Mouse (Mus musculus) layer of hippocampus, adult 2 months (tissue): ENCODE results near the gene Meaf6. TPM values are rescaled to one million over a fixed set of nuclear protein-coding genes. Genes with fewer than 3 reads are reported as not detected.
A peak's percentile ranks its signal among the peaks of the same experiment; 100 is the strongest.

Source experiments
- DNase-seq, 2 experiments: peaks; one replicate each; pipeline ENCODE4 v3.0.0; 2022; ENCODE audit warnings: low spot score in 2 of 2
- H3K27ac ChIP-seq: fragments of 200-600 bp; 2 replicates; pipeline ENCODE4 v1.8.1; 2022
- H3K4me3 ChIP-seq: fragments of 200-600 bp; 2 replicates; pipeline ENCODE4 v1.8.1; 2022; ENCODE audit warnings: mild to moderate bottlenecking
- CTCF ChIP-seq: fragments of 200-600 bp; conservative IDR thresholded peaks from 2 replicates; pipeline ENCODE4 v1.8.1; 2022; ENCODE audit warnings: antibody characterized with exemption, mild to moderate bottlenecking, moderate library complexity
- total RNA-seq, 2 experiments: library from RNA; stranded (reverse); gene quantifications; 2 replicates each; pipeline ENCODE4 v1.2.3; 2021

The Meaf6 gene
- total RNA-seq, 2 experiments from 2014 or later, result 111 to 116 TPM

GRCm38 (mm10) chr4:125078698-125079097 lies 6.2 kb upstream of the Meaf6 start:
- Histone ChIP-seq H3K4me3 (no peak overlapping the region), H3K27ac (no peak overlapping the region)
- no peak for TF ChIP-seq CTCF
- DNase-seq, result no peak

- no peak for TF ChIP-seq CTCF
Measured at GRCm38 (mm10) chr4:125085346-125085841, 460 bp downstream of the Meaf6 start.

GRCm38 (mm10) chr4:125093031-125093430 lies 8.1 kb downstream of the Meaf6 start:
- H3K4me3 ChIP-seq, result no peak overlapping the region

More at GRCm38 (mm10) chr4:125085346-125085841, 460 bp downstream of the Meaf6 start:
- Histone ChIP-seq H3K4me3 (peak overlapping the region; percentile 84), H3K27ac (peak overlapping the region; percentile 98)
- DNase-seq, result peak; percentile 65 to 68

GRCm38 (mm10) chr4:125096066-125096465 lies 11.1 kb downstream of the Meaf6 start:
- TF ChIP-seq CTCF, result no peak
- H3K4me3 ChIP-seq, result no peak overlapping the region
- no peak overlapping the region for H3K27ac ChIP-seq
- DNase-seq, result no peak

More at GRCm38 (mm10) chr4:125093031-125093430, 8.1 kb downstream of the Meaf6 start:
- H3K27ac ChIP-seq, result no peak overlapping the region
- TF ChIP-seq CTCF, result no peak
- no peak for DNase-seq

DNA sequence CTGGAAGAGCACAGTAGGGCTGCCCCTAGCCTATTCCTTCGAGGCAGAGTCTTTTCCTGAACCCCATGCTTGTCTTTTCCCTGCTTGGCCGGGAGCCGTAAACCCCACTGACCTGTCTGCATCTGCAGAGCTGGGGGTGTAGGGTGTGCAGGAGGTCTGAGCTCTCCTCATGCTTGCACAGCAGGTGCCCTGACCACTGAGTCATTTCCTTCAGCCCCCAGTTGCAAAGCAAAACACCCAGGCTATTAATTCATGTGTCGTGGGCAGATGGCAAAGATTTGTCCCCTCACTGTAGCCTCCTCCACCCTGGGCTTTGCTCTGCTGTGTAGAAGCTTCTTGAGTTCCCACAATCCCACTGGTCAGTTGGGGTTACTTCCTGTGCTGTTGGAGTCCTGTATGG lies 12.5 kb downstream of the Meaf6 start:
- TF ChIP-seq CTCF, result no peak
- no peak overlapping the region for H3K27ac ChIP-seq
- DNase-seq, result no peak
- H3K4me3 ChIP-seq, result no peak overlapping the region

- DNase-seq, result peak; percentile 72 to 89
- Histone ChIP-seq H3K27ac (no peak overlapping the region), H3K4me3 (no peak overlapping the region)
- TF ChIP-seq CTCF, result peak; percentile 96
Measured at GRCm38 (mm10) chr4:125099458-125099857, 14.5 kb downstream of the Meaf6 start.

GRCm38 (mm10) chr4:125101334-125101733 lies 16.4 kb downstream of the Meaf6 start:
- DNase-seq, result no peak
- H3K27ac ChIP-seq, result no peak overlapping the region
- TF ChIP-seq CTCF, result no peak
- H3K4me3 ChIP-seq, result no peak overlapping the region

DNA sequence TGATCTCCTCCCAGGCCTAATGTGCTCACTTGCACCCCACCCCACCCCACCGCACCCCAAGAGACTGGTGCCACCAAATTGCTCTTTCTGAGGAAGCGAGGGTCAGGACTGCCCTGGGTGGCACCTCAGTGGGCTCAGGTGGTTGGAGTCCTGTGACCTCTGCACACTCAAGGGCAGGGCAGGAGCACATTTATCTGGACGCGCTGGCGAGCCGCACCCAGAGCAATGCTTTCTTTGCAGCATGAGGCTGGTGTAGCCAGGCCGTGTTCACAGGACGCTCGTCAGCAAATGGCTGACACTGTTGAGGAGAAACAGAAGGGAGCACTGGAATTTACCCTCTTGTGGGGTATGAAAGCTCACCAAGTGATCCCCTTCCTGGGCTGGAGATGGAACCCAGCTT lies 20.4 kb downstream of the Meaf6 start:
- Histone ChIP-seq H3K4me3 (no peak overlapping the region), H3K27ac (no peak overlapping the region)
- DNase-seq, result no peak
- TF ChIP-seq CTCF, result no peak

GRCm38 (mm10) chr4:125114638-125115037 lies 29.7 kb downstream of the Meaf6 start:
- DNase-seq, result peak; percentile 87 to 92
- peak; percentile 93 for TF ChIP-seq CTCF
- Histone ChIP-seq H3K4me3 (no peak overlapping the region), H3K27ac (peak overlapping the region; percentile 84)

DNA sequence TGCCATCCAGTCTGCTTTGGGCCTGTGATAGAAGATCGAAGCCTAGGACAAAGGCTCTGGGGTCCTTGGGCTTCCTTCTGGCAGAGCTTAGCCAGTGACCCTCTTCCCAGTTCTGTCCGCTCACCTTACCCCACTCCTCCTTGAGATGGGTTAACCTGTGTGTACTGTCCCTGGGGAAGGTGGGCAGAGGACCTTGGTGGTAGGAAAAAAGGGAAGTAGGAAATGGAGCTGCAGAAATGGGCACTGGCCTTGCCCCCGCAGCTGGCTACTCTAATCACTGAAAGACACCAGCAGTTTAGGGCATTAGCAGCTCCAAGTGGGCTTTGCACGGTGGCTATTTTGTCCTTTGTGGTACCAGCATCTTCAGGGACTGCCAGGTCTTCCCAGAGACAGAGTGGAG lies 30.1 kb downstream of the Meaf6 start:
- DNase-seq, result no peak
- Histone ChIP-seq H3K4me3 (no peak overlapping the region), H3K27ac (peak overlapping the region; percentile 84)
- no peak for TF ChIP-seq CTCF

- peak overlapping the region; percentile 84 for H3K27ac ChIP-seq
Measured at GRCm38 (mm10) chr4:125115710-125116089, 30.8 kb downstream of the Meaf6 start.

DNA sequence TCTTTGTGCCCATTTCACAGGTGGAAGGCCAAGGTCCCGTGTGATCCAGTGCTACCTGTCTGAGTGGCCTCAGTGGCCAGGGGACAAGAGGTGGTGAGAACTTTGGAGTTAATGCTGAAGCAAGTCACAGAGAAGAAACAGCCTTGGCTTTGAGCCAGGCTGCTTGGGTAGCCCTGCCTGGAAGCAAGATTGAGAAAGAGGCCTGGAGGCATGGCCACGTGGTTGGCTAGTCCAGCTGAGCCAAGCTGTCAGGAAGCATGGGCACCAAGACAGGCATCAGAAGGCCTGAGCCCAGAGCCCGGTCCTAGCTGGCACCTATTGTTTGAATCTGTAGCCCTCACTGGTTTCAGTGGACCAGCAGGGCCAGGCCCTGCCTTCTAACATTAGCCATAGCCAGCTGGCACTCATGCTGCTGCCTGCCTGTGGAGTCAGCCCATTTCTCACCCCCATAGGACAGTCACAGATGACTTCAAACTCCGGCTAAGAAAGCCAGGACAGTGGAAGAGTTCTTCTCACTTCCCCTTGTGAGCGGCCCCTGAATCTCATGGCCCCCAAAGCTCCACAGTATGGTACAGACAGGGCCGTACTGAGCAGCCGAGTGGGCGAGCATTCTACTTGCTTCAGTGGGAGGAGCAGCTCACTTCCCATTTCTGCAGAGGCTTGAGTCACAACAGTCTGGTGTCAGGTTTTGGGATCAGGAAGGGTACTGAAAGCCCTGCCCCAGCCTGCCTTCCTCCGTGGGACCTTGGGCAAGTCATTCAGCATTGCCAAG lies 31.3 kb downstream of the Meaf6 start:
- peak; percentile 48 to 57 for DNase-seq
- TF ChIP-seq CTCF, result no peak
- Histone ChIP-seq H3K27ac (peak overlapping the region; percentile 84), H3K4me3 (no peak overlapping the region)

More at GRCm38 (mm10) chr4:125115710-125116089, 30.8 kb downstream of the Meaf6 start:
- no peak overlapping the region for H3K4me3 ChIP-seq
- DNase-seq, result no peak
- no peak for TF ChIP-seq CTCF

DNA sequence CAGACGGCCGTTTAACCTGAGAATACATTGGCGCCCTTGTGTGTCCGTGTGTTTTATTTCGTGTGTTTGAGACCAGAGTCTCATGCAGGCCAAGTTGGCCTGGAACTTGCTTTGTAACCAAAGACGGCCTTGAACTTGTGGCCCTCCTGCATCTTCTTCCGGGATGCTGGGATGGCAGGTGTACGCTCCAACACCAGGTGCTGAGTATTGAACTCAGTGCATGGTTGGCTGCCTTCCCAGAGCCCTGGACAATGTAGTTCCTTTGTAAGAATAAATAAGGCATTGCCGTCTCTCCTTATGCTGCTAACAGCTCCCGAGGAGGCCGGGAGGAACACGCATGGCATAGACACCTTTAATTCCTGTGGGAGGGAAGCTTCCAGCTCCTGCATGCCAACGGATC lies 32.0 kb downstream of the Meaf6 start:
- DNase-seq, result no peak

DNA sequence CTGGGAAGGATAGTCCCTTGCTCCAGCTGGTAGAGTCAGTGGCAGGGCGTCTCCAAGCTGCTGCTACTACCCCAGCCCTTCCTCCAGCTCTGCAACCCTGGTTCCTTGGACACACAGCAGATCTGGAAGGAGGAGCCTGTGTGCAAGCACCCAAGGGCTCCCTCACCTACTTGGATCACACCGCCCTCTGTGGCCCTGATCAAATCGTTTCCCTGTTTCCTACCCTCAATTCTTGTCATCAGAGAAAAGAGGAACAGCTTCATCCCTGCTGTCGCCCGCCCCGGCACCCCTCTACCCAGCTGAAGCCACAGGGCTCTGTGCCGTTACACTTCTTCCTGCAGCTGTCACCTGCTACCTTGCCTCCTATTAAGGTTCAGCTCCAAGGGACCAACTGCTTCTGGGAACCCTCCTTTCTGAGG lies 33.0 kb downstream of the Meaf6 start:
- no peak for DNase-seq
- Histone ChIP-seq H3K27ac (no peak overlapping the region), H3K4me3 (no peak overlapping the region)
- no peak for TF ChIP-seq CTCF

More for the DNA sequence above, 32.0 kb downstream of the Meaf6 start:
- Histone ChIP-seq H3K27ac (peak overlapping the region; percentile 84), H3K4me3 (no peak overlapping the region)
- no peak for TF ChIP-seq CTCF
